Mouse (Mus musculus): ENCODE measurements around the gene Elmod3. TPM values are rescaled to one million over a fixed set of nuclear protein-coding genes. Genes with fewer than 3 reads are reported as not detected.

Gene Elmod3
- polyA plus RNA-seq, 1 experiment: 24.2 TPM

DNA sequence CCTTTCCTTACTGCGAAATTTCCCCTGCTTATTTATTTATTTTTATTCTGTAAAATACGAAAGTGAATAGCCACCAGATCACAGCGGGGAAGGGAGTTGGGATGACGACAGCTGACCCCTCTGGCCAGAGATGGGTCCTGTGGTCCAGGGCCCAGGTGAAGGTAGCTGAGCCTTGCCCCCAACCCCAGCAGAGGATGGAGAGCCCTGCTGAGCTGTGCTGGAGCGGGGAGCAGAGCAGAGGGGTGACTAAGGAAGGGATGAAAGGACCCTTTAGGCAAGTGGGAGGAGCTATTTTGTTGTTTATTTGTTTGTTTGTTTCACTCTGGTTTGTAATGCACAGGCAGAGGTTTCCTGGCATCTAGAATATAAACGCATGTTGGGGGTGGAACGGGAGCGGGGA, 78.9 kb downstream of the Elmod3 start:
- WGBS: 58% methylated on average over 8 of the region's 8 CpGs
- H3K4me1 ChIP-seq (ENCODE audit: control insufficient read depth, insufficient read depth, low read length): 0 out of 2 replicates have a peak, but pooled peaks cover 2% of the 10 kb centered on the region
- H3K4me3 ChIP-seq (replicated peaks; ENCODE audit: extremely low read depth, low read depth, low read length): no peak overlapping the region
- no peak for DNase-seq
- TF ChIP-seq POLR2A (IDR thresholded peaks at IDR 0.05; ENCODE audit: borderline replicate concordance, extremely low read depth, low read depth, low read length) (no peak), CTCF (IDR thresholded peaks at IDR 0.05; ENCODE audit: insufficient read depth, low read length) (no peak)

DNA sequence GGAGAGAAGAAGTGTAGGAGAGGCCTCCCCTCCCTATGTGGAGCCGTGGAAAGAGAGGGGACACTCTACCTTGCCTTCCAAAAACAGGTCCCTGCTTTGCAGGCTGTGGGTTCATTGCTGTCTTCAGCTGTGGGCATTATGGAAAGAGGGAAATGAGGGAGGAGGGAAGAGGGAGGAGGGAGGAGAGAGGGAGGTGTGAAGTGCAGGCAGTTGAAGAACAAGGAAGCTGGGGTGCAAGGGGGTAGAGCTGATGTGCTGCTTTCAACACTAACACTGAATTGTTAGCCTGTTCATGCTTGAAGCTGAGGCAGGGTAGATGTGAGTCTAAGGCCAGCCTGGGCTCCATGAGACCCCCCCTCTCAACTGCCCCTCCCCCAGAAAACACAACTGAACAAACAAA, 79.4 kb downstream of the Elmod3 start:
- TF ChIP-seq POLR2A (IDR thresholded peaks at IDR 0.05; ENCODE audit: borderline replicate concordance, extremely low read depth, low read depth, low read length) (no peak), CTCF (IDR thresholded peaks at IDR 0.05; ENCODE audit: insufficient read depth, low read length) (no peak)
- H3K4me3 ChIP-seq (replicated peaks; ENCODE audit: extremely low read depth, low read depth, low read length): no peak overlapping the region
- DNase-seq: no peak
- H3K4me1 ChIP-seq (ENCODE audit: control insufficient read depth, insufficient read depth, low read length): 0 out of 2 replicates have a peak, but pooled peaks cover 2% of the 10 kb centered on the region
- 89% methylated on average over 1 of the region's 1 CpGs for WGBS

Other genes starting within 250 kb of the Elmod3 start
- 60.7 and 71.8 TPM in 2 replicates for gene Tmem150a, start 243.0 kb downstream of the Elmod3 start, polyA plus RNA-seq (2012; rRNA removed)
- gene Rnf181, start 231.5 kb downstream of the Elmod3 start, polyA plus RNA-seq (2012; rRNA removed): 96.8 and 123 TPM in 2 replicates
- 74.6 and 91.7 TPM in 2 replicates for gene Vamp5, start 217.9 kb downstream of the Elmod3 start, polyA plus RNA-seq (2012; rRNA removed)
- 291 and 435 TPM in 2 replicates for gene Vamp8, start 207.7 kb downstream of the Elmod3 start, polyA plus RNA-seq (2012; rRNA removed)
- 43.4 and 46.2 TPM in 2 replicates for gene Ggcx, start 184.1 kb downstream of the Elmod3 start, polyA plus RNA-seq (2012; rRNA removed)
- 90.3 and 94.6 TPM in 2 replicates for gene Mat2a, start 158.9 kb downstream of the Elmod3 start, polyA plus RNA-seq (2012; rRNA removed)
- gene Sh2d6, start 76.7 kb downstream of the Elmod3 start, polyA plus RNA-seq (2012; rRNA removed): 0.19 and 0.32 TPM in 2 replicates
- 67.6 and 67.8 TPM in 2 replicates for gene Capg, start 54.0 kb downstream of the Elmod3 start, polyA plus RNA-seq (2012; rRNA removed)
- 27.7 and 38.8 TPM in 2 replicates for gene Retsat, start 62 bp upstream of the Elmod3 start, polyA plus RNA-seq (2012; rRNA removed)
- gene Tgoln1, start 18.6 kb upstream of the Elmod3 start, polyA plus RNA-seq (2012; rRNA removed): 60.0 and 72.4 TPM in 2 replicates
- gene Tcf7l1, start 190.8 kb upstream of the Elmod3 start, polyA plus RNA-seq (2012; rRNA removed): 27.8 and 30.1 TPM in 2 replicates

All from lung, adult 2 months (tissue).